Mouse (Mus musculus) heart, postnatal 0 days (tissue): Measurements from ENCODE around the gene Tat. TPM values are rescaled to one million over a fixed set of nuclear protein-coding genes. Genes with fewer than 3 reads are reported as not detected.

ENCODE experiments used
- ATAC-seq: fragments of 200-750 bp; cut with Nextera tagmentation; 2 replicates; pipeline ENCODE4 v1.8.0; 2017; ENCODE audit warnings: low read depth, moderate number of reproducible peaks, moderate library complexity; ENCODE audit not compliant: insufficient read depth
- DNase-seq: peaks from one replicate; pipeline ENCODE4 v3.0.0-alpha.2; 2016; ENCODE audit warnings: low spot score
- H3K27ac ChIP-seq: fragments of 300-500 bp; sonication (generic); 2 replicates; pipeline ENCODE4 v1.5.1; 2014; ENCODE audit warnings: low read depth, mild to moderate bottlenecking
- H3K27me3 ChIP-seq: fragments of 300-500 bp; sonication (generic); 2 replicates; pipeline ENCODE4 v1.6.1; 2014; ENCODE audit warnings: low read length, mixed read lengths; ENCODE audit not compliant: control insufficient read depth, insufficient read depth
- H3K36me3 ChIP-seq: fragments of 300-500 bp; sonication (generic); replicated peaks from 2 replicates; pipeline ENCODE4 v1.6.1; 2014; ENCODE audit warnings: low read length, mixed read lengths; ENCODE audit not compliant: control insufficient read depth, insufficient read depth
- H3K4me1 ChIP-seq: fragments of 300-500 bp; sonication (generic); 2 replicates; pipeline ENCODE4 v1.6.1; 2014; ENCODE audit warnings: antibody characterized with exemption; ENCODE audit not compliant: control insufficient read depth, insufficient read depth
- H3K4me2 ChIP-seq: fragments of 300-500 bp; sonication (generic); 2 replicates; pipeline ENCODE4 v1.6.1; 2014; ENCODE audit warnings: low read depth, mild to moderate bottlenecking, low read length, moderate library complexity
- H3K4me3 ChIP-seq: fragments of 300-500 bp; sonication (generic); 2 replicates; pipeline ENCODE4 v1.5.1; 2014; ENCODE audit warnings: low read depth, low read length
- H3K9ac ChIP-seq: fragments of 300-500 bp; sonication (generic); replicated peaks from 2 replicates; pipeline ENCODE4 v1.6.1; 2014; ENCODE audit warnings: low read depth, low read length, mixed read lengths
- H3K9me3 ChIP-seq: fragments of 300-500 bp; sonication (generic); replicated peaks from 2 replicates; pipeline ENCODE4 v1.6.1; 2016; ENCODE audit warnings: low read length; ENCODE audit not compliant: control insufficient read depth
- CTCF ChIP-seq: IDR thresholded peaks from 2 replicates; pipeline ENCODE4 v1.5.1; 2016; ENCODE audit warnings: antibody characterized with exemption, control low read depth, low read depth
- EP300 ChIP-seq: IDR thresholded peaks from 2 replicates; pipeline ENCODE4 v1.6.1; 2016; ENCODE audit warnings: antibody characterized with exemption, low read depth
- WGBS: fragments of 180-500 bp; shearing (Covaris S2); extraction: QIAGEN DNeasy Blood & Tissue Kit; methylation state at CpG from one replicate; pipeline ENCODE4 v1.1.7; 2014; 5-methylcytosine and 5-hydroxymethylcytosine counted together
- polyA plus RNA-seq: library from polyadenylated mRNA; unstranded; fragments of >200 nt; fragmentation: Nextera tagmentation; extraction: Ambion mirVana; gene quantifications from 2 replicates; pipeline ENCODE4 v1.2.1, GENCODE M21; 2015
- total RNA-seq: library from RNA; depleted of rRNA; stranded (reverse); fragments of >200 nt; gene quantifications from 2 replicates; pipeline ENCODE4 v1.2.3, GENCODE M21; 2014; ENCODE audit warnings: low replicate concordance

The Tat gene
- total and polyA plus RNA-seq, 2 experiments from 2014 or later: 0.26 to 2.9 TPM

- DNase-seq: no peak
- H3K4me1 ChIP-seq: no peaks in the 10 kb centered on the region
- no peak for ATAC-seq
- H3K9me3 ChIP-seq: no peaks in the 10 kb centered on the region
- peak; percentile 46 for TF ChIP-seq CTCF
- no peak for TF ChIP-seq EP300
- H3K4me3 ChIP-seq: peak overlapping the region; percentile 28
- peak overlapping the region; percentile 56 for H3K4me2 ChIP-seq
- H3K27me3 ChIP-seq: peaks cover 28% of the 10 kb centered on the region
- peaks cover 6% of the 10 kb centered on the region; the same call in 1 of the 2 replicates for H3K36me3 ChIP-seq
- H3K9ac ChIP-seq: 0 out of 2 replicates have a peak overlapping the region, but pooled peaks have one; percentile 11
- H3K27ac ChIP-seq: no peak overlapping the region
- 5% methylated on average over 26 of the region's 26 CpGs for WGBS
Observed at GRCm38 (mm10) chr8:109947447-109948284, 42.6 kb upstream of the Tat start.

DNA sequence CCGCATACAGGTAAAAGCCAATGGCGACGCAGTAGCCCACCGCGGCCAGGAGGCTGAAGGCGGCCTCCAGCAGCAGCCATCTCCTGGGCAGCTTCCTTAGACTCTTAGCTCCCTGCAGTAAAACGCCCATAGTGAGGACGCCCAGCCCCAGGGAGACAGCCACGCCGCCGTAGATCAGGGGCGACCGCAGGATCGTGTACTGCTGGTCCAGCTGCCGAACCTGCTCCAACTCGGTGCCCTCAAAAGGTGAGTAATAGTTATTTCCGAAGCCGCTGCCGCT lies 42.0 kb upstream of the Tat start:
- H3K4me2 ChIP-seq: peak overlapping the region; percentile 56
- H3K9me3 ChIP-seq: no peaks in the 10 kb centered on the region
- ATAC-seq (no peak), DNase-seq (no peak)
- TF ChIP-seq CTCF (no peak), EP300 (no peak)
- H3K4me1 ChIP-seq: no peaks in the 10 kb centered on the region
- 8% methylated on average over 19 of the region's 19 CpGs for WGBS
- peaks cover 28% of the 10 kb centered on the region for H3K27me3 ChIP-seq
- H3K36me3 ChIP-seq: 0 out of 2 replicates have a peak, but pooled peaks cover under 1% of the 10 kb centered on the region
- 0 out of 2 replicates have a peak overlapping the region, but pooled peaks have one; percentile 11 for H3K9ac ChIP-seq
- peak overlapping the region; percentile 28 for H3K4me3 ChIP-seq
- no peak overlapping the region for H3K27ac ChIP-seq

GRCm38 (mm10) chr8:109952171-109952570 lies 38.1 kb upstream of the Tat start:
- Histone ChIP-seq H3K4me3 (no peak overlapping the region), H3K4me2 (no peak overlapping the region), H3K27me3 (peaks cover 25% of the 10 kb centered on the region), H3K9me3 (no peaks in the 10 kb centered on the region), H3K4me1 (0 out of 2 replicates have a peak, but pooled peaks cover 2% of the 10 kb centered on the region), H3K27ac (no peak overlapping the region), H3K36me3 (no peaks in the 10 kb centered on the region), H3K9ac (no peak overlapping the region)
- TF ChIP-seq EP300: no peak
- no peak for TF ChIP-seq CTCF
- ATAC-seq (no peak), DNase-seq (no peak)
- WGBS: 57% methylated on average over 7 of the region's 7 CpGs

GRCm38 (mm10) chr8:109954486-109954948 lies 35.7 kb upstream of the Tat start:
- DNase-seq (peak; percentile 30), ATAC-seq (no peak)
- Histone ChIP-seq H3K4me3 (no peak overlapping the region), H3K9me3 (no peaks in the 10 kb centered on the region), H3K4me2 (no peak overlapping the region), H3K9ac (no peak overlapping the region), H3K36me3 (no peaks in the 10 kb centered on the region), H3K27me3 (0 out of 2 replicates have a peak, but pooled peaks cover 8% of the 10 kb centered on the region), H3K27ac (no peak overlapping the region), H3K4me1 (peaks cover 14% of the 10 kb centered on the region)
- TF ChIP-seq CTCF (no peak), EP300 (no peak)
- 63% methylated on average over 13 of the region's 13 CpGs for WGBS

DNA sequence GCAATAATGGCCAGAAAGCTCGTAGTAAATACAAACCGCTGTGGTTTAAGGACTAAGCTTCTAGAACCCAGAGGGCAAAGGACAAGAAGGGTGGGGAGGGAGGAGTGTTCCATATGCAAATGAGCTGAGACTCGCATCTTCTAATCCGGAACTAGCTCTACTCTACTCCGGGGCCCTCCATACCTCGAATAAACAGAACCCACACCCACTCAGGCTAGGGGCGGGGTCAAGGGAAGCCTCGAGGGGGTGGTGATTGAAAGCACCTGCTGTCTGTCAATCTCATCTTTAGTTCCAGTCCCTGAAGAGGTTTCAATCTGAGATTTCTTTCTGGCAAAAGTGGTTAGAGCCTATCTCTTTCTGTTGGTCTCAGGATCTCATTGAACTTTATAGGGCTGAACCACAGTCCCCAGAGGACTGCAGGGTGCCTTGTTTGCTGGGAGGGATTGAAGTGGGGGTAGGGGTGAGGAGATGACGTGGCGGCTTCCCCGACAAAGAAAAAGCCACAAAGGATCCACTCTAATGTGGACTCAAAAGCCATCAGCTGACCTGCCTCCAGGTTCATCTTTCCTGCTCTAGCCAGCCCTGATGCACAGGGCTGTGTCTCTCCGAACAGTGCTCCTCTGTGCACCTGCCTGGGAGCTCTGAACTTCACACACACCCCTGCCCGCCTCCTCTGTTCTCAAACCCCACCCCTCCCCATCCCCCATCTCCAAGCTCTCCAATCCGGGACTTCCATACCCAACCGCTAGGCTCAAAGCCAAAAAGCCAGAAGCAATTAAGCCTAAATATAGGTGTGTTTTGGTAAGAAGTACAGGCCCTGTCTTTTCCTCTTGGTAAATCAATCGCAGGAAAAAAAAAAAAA lies 32.8 kb upstream of the Tat start:
- Histone ChIP-seq H3K4me1 (peaks cover 23% of the 10 kb centered on the region), H3K9ac (no peak overlapping the region), H3K36me3 (no peaks in the 10 kb centered on the region), H3K27ac (no peak overlapping the region), H3K4me2 (peak overlapping the region; percentile 42), H3K27me3 (peaks cover 21% of the 10 kb centered on the region), H3K9me3 (no peaks in the 10 kb centered on the region), H3K4me3 (no peak overlapping the region)
- peak; percentile 33 for DNase-seq
- TF ChIP-seq CTCF (no peak), EP300 (no peak)
- peak; percentile 34; the same call in 1 of the 2 replicates for ATAC-seq
- 15% methylated on average over 16 of the region's 16 CpGs for WGBS
